Mouse (Mus musculus) bone marrow macrophage, adult 2 months (primary cell): ENCODE data around the gene Pqbp1.
"Not testable (repeated sequence)": the region's sequence is repeated elsewhere in the genome, so short reads cannot be mapped to it uniquely, and the experiment has no call there.

Source experiments
- CTCF ChIP-seq: IDR thresholded peaks from 2 replicates; pipeline ENCODE4 v1.5.1; 2012; ENCODE audit warnings: low read depth, mild to moderate bottlenecking, low read length, moderate library complexity
- POLR2A ChIP-seq: IDR thresholded peaks from 2 replicates; pipeline ENCODE4 v1.6.1; 2012; ENCODE audit warnings: mild to moderate bottlenecking, low read depth, low read length, borderline replicate concordance

DNA sequence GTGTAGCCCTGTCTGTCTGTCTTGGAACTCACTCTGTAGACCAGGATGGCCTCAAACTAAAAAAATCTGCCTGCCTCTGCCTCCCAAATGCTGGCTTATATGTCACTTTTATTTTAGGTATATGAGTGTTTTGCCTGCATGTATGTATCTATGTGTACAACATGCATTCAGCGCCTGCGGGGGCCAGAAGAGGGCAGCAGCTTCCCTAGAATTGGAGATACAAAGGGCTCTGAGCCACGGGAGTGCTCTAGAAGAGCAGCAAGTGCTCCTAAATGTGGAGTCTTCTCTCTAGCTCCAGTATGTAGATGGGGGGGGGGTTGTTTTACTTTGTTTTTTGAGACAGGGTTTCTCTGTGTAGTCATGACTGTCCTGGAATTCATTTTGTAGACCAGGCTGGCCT is 16.6 kb upstream of the Pqbp1 start:
- TF ChIP-seq CTCF, POLR2A: not testable (repeated sequence)
